Mouse (Mus musculus) intestine, embryonic 14.5 days (tissue): ENCODE measurements around the gene Adcy9. TPM values are rescaled to one million over a fixed set of nuclear protein-coding genes. Genes with fewer than 3 reads are reported as not detected.

Source experiments
- polyA plus RNA-seq: library from polyadenylated mRNA; unstranded; fragments of >200 nt; fragmentation: Nextera tagmentation; extraction: Ambion mirVana; gene quantifications from 2 replicates; pipeline ENCODE4 v1.2.1, GENCODE M21; 2014

The Adcy9 gene
- polyA plus RNA-seq, 1 experiment from 2014 or later = 1.6 TPM

Other genes with a start within 250 kb of the Adcy9 start
- 38.1 and 43.4 TPM in 2 replicates for gene Crebbp, start 206.5 kb downstream of the Adcy9 start, polyA plus RNA-seq
- 13.1 and 15.3 TPM in 2 replicates for gene Srl, start 121.3 kb upstream of the Adcy9 start, polyA plus RNA-seq
- gene Tfap4, start 139.4 kb upstream of the Adcy9 start, polyA plus RNA-seq = 27.6 and 30.0 TPM in 2 replicates
- gene Glis2, start 174.2 kb upstream of the Adcy9 start, polyA plus RNA-seq = 29.0 and 31.0 TPM in 2 replicates
- 80.5 and 85.9 TPM in 2 replicates for gene Pam16, start 204.5 kb upstream of the Adcy9 start, polyA plus RNA-seq
- 15.9 and 17.1 TPM in 2 replicates for gene Vasn, start 219.4 kb upstream of the Adcy9 start, polyA plus RNA-seq
- 71.6 and 75.3 TPM in 2 replicates for gene Dnaja3, start 219.5 kb upstream of the Adcy9 start, polyA plus RNA-seq